Mouse (Mus musculus) CH12F3 (cell line): ENCODE data around the gene Vmn1r181.
"Not testable (repeated sequence)": the region's sequence is repeated elsewhere in the genome, so short reads cannot be mapped to it uniquely, and the experiment has no call there.

Experiments
- in situ Hi-C: fragments of 300-500 bp; cut with MboI; formaldehyde crosslinking; loops from 2 replicates; pipeline ENCODE4 v1.14.3; 2020; ENCODE audit warnings: low sequenced_read_pairs

Gene Vmn1r181

DNA sequence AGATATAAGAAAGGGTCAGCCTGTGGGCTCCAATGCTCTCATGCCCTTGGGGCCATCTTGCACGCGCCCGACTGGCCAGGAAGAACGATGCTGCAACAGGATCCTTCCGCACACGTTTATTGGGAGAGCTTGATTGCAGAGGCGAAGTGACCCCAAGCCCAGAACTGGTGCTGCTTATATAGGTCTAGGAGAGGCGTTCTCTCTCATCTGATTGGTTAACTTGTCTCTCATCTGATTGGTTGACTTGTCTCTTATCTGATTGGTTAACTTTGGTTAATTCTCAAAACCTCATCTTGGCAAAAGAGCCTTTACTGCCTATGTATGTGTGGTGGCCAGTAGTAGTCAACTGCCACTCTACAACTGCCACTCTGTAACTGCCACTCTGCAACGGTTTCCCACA, at the start of gene Vmn1r181:
Gene Vmn1r181, plus strand, starts transcription at position 301 of the 400 bp plus-strand sequence.
- in situ Hi-C loops = not testable (repeated sequence)

DNA sequence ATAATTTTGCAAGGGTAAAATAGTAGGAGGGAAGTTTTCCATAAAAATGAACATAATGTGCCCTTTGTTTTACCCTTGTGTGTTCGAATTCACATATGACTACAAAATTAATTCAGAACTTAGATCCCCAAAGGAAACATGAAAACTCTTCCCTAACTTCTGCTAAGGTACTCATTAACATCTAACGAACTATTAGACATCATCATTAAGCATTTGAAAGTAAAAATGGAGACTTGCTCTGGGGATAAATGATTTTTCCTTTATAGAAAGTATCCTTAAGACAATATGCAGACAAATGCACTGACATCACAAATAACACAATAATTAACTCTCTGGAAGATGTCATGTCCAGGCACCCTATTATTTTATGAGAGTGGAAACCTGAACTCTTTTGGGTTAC, 47.7 kb upstream of the Vmn1r181 start, which contains the start of gene Vmn1r179:
Gene Vmn1r179, plus strand, starts transcription at position 301 of the 400 bp plus-strand sequence.
- in situ Hi-C loops = no loop called here

DNA sequence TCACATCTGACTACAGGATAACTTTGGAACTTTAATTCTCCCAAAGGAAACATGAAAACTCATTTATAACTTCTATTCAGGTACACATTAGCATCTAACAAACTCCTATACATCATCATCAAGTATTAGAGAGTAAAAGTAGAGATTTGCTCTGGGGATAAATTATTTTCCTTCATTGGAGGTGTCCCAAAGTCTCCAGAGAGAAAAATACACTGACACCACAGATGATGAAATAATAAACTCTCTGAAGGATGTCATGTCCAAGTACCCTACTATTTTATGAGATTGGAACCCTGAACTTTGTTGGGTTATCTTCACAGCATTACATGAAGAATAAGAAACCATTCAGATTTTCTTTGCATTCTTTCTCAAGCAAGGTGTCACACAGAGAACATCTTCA, 24.1 kb upstream of the Vmn1r181 start, which contains the start of gene Vmn1r180:
Gene Vmn1r180, plus strand, starts transcription at position 301 of the 400 bp plus-strand sequence.
- in situ Hi-C loops = no loop called here

DNA sequence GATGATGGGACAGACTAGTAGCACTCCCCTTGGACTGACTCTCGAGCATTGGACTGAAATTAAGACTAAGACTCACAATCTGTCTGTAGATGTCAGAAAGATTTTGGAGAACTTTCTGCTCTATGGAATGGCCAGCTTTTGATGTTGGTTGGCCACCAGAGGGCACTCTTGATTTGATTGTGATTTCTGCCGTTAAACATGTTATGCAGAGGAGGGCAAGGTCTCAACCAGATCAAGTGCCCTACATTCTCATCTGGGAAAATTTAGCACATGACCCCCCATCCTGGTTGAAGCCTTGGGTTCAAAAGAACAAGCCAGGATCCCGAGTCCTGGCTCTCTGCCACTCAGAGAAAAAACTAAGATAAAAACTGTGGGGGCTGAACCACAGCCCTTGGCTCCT, 6.4 kb upstream of the Vmn1r181 start:
- in situ Hi-C loops = not testable (repeated sequence)

DNA sequence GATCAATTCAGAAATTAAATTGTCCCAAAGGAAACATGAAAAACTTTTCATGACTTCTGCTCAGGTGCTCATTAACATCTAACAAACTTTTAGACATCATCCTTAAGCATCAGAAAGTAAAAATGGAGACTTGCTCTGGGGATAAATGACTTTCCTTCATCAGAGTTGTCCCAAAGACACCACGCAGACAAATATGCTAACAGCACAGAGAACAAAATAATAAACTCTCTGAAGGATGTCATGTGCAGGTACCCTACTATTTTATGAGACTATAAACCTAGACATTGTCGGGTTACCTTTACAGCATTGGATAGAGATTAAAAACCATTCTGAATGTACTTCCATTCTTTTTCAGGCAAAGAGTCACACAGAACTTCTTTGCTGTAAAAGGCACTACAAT, 27.0 kb downstream of the Vmn1r181 start, which contains the start of gene V1rd19:
Gene V1rd19, plus strand, starts transcription at position 301 of the 400 bp plus-strand sequence.
- in situ Hi-C loops = no loop called here
